Mouse (Mus musculus): Measurements from ENCODE around the gene Mapk3. TPM values are rescaled to one million over a fixed set of nuclear protein-coding genes. Genes with fewer than 3 reads are reported as not detected.
"Not testable (repeated sequence)": the region's sequence is repeated elsewhere in the genome, so short reads cannot be mapped to it uniquely, and the experiment has no call there.

The Mapk3 gene
- polyA plus RNA-seq, 1 experiment: 117 TPM

GRCm38 (mm10) chr7:126775185-126775977 lies 16.0 kb downstream of the Mapk3 start:
- WGBS: 50% methylated on average over 10 of the region's 10 CpGs
- peaks cover 10% of the 10 kb centered on the region for H3K4me1 ChIP-seq (ENCODE audit: control insufficient read depth, insufficient read depth, low read length)
- peak; percentile 57 for TF ChIP-seq CTCF (IDR thresholded peaks at IDR 0.05; ENCODE audit: control insufficient read depth, insufficient read depth, low read length)
- TF ChIP-seq POLR2A (IDR thresholded peaks at IDR 0.05; ENCODE audit: borderline replicate concordance, control insufficient read depth, low read depth, low read length): no peak
- no peak overlapping the region for H3K4me3 ChIP-seq (replicated peaks; ENCODE audit: control insufficient read depth, low read depth, low read length)
- no peak overlapping the region for H3K27ac ChIP-seq (ENCODE audit: control insufficient read depth, insufficient read depth, low read depth, low read length, poor library complexity)

GRCm38 (mm10) chr7:126775978-126776234 lies 16.5 kb downstream of the Mapk3 start:
- WGBS: 75% methylated on average over 3 of the region's 3 CpGs
- H3K4me3 ChIP-seq (replicated peaks; ENCODE audit: control insufficient read depth, low read depth, low read length): no peak overlapping the region
- H3K27ac ChIP-seq (ENCODE audit: control insufficient read depth, insufficient read depth, low read depth, low read length, poor library complexity): no peak overlapping the region
- no peak for TF ChIP-seq POLR2A (IDR thresholded peaks at IDR 0.05; ENCODE audit: borderline replicate concordance, control insufficient read depth, low read depth, low read length)
- no peak for TF ChIP-seq CTCF (IDR thresholded peaks at IDR 0.05; ENCODE audit: control insufficient read depth, insufficient read depth, low read length)
- peaks cover 10% of the 10 kb centered on the region for H3K4me1 ChIP-seq (ENCODE audit: control insufficient read depth, insufficient read depth, low read length)

DNA sequence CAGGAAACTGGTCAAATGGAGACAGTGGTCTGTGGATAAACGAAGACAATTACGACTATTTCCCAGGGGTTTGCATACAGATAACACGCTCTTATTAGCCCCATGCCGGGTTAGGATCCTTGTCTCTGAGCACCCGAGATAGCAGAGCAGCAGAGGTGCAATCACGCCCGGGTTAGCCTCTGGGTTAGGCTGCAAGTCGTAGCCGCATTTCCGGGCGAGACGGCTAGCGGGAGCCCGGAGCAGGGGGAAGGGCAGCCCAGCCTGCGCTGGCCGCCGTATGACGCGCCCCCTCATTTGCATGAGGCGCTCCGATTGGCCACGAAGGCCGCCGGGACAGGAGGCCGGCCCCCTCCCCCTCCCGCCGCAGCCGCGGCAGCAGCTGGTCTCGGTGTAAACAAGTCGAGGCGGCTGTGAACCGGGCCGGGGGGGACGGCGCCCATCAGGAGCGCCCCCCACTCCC lies 17.2 kb downstream of the Mapk3 start, which contains the start of gene Ypel3:
Gene Ypel3 (plus strand): TSS at position 358 of the 460 bp plus-strand sequence.
- under 1% methylated on average over 36 of the region's 37 CpGs for WGBS
- H3K27ac ChIP-seq (ENCODE audit: control insufficient read depth, insufficient read depth, low read depth, low read length, poor library complexity): peak within 1 kb of the TSS; percentile 88
- peak; percentile 86; the same call in 1 of the 2 replicates for TF ChIP-seq POLR2A (IDR thresholded peaks at IDR 0.05; ENCODE audit: borderline replicate concordance, control insufficient read depth, low read depth, low read length)
- no peak for TF ChIP-seq CTCF (IDR thresholded peaks at IDR 0.05; ENCODE audit: control insufficient read depth, insufficient read depth, low read length)
- H3K4me3 ChIP-seq (replicated peaks; ENCODE audit: control insufficient read depth, low read depth, low read length): peak within 1 kb of the TSS; percentile 83
- peaks cover 10% of the 10 kb centered on the region for H3K4me1 ChIP-seq (ENCODE audit: control insufficient read depth, insufficient read depth, low read length)

- H3K4me1 ChIP-seq (ENCODE audit: control insufficient read depth, insufficient read depth, low read length): peaks cover 10% of the 10 kb centered on the region
- WGBS: 41% methylated on average over 10 of the region's 10 CpGs
These were observed 18.1 kb downstream of the Mapk3 start for GRCm38 (mm10) chr7:126777476-126777875.

DNA sequence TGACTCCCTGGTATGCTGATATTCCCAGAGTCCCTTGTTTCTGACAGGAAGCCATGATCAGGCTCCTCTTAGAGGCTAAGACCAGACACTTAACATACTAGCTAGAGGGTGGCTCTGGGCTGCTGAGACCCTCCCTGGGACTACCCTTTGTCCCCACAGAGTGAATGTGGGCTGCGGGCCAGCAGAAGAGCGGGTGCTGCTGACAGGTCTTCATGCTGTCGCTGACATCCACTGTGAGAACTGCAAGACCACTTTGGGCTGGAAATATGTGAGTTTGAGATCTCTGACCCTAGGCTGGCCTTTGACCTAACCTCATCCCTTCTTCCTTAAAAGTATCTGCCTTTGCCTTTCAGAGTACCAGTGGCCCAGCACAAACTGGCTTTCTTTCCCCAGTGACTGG lies 18.7 kb downstream of the Mapk3 start:
- H3K4me1 ChIP-seq (ENCODE audit: control insufficient read depth, insufficient read depth, low read length): peaks cover 10% of the 10 kb centered on the region
- TF ChIP-seq CTCF (IDR thresholded peaks at IDR 0.05; ENCODE audit: control insufficient read depth, insufficient read depth, low read length) (no peak), POLR2A (IDR thresholded peaks at IDR 0.05; ENCODE audit: borderline replicate concordance, control insufficient read depth, low read depth, low read length) (no peak)
- 94% methylated on average over 3 of the region's 3 CpGs for whole genome bisulfite sequencing
- no peak overlapping the region; the same call in 1 of the 2 replicates for H3K27ac ChIP-seq (ENCODE audit: control insufficient read depth, insufficient read depth, low read depth, low read length, poor library complexity)
- H3K4me3 ChIP-seq (replicated peaks; ENCODE audit: control insufficient read depth, low read depth, low read length): no peak overlapping the region

More at GRCm38 (mm10) chr7:126777476-126777875, 18.1 kb downstream of the Mapk3 start:
- Histone ChIP-seq H3K4me3 (replicated peaks; ENCODE audit: control insufficient read depth, low read depth, low read length) (peak overlapping the region; percentile 83), H3K27ac (ENCODE audit: control insufficient read depth, insufficient read depth, low read depth, low read length, poor library complexity) (peak overlapping the region; percentile 88)
- no peak for TF ChIP-seq CTCF (IDR thresholded peaks at IDR 0.05; ENCODE audit: control insufficient read depth, insufficient read depth, low read length)
- 0 out of 2 replicates have a peak, but pooled peaks have one; percentile 26 for TF ChIP-seq POLR2A (IDR thresholded peaks at IDR 0.05; ENCODE audit: borderline replicate concordance, control insufficient read depth, low read depth, low read length)

- not testable (repeated sequence) for H3K27ac ChIP-seq (ENCODE audit: control insufficient read depth, insufficient read depth, low read depth, low read length, poor library complexity); H3K4me1 ChIP-seq (ENCODE audit: control insufficient read depth, insufficient read depth, low read length); H3K4me3 ChIP-seq (replicated peaks; ENCODE audit: control insufficient read depth, low read depth, low read length)
- 84% methylated on average over 7 of the region's 7 CpGs for WGBS
These were observed 19.7 kb downstream of the Mapk3 start for GRCm38 (mm10) chr7:126779101-126779500.

- H3K4me3 ChIP-seq (replicated peaks; ENCODE audit: control insufficient read depth, low read depth, low read length): peak overlapping the region; percentile 25
- WGBS: 6% methylated on average over 21 of the region's 21 CpGs
- H3K4me1 ChIP-seq (ENCODE audit: control insufficient read depth, insufficient read depth, low read length): peaks cover 7% of the 10 kb centered on the region
- H3K27ac ChIP-seq (ENCODE audit: control insufficient read depth, insufficient read depth, low read depth, low read length, poor library complexity): no peak overlapping the region
- TF ChIP-seq CTCF (IDR thresholded peaks at IDR 0.05; ENCODE audit: control insufficient read depth, insufficient read depth, low read length): peak; percentile 91
- peak; percentile 27; the same call in 1 of the 2 replicates for TF ChIP-seq POLR2A (IDR thresholded peaks at IDR 0.05; ENCODE audit: borderline replicate concordance, control insufficient read depth, low read depth, low read length)
These were observed 20.9 kb downstream of the Mapk3 start for GRCm38 (mm10) chr7:126779983-126780970.

Data from bone marrow, adult 2 months (tissue).